Mouse (Mus musculus) myocyte (in vitro differentiated cells): ENCODE measurements around the gene Gm49322. TPM values are rescaled to one million over a fixed set of nuclear protein-coding genes. Genes with fewer than 3 reads are reported as not detected.

Experiments used
- H3K27me3 ChIP-seq: one replicate; pipeline ENCODE4 v1.6.1; 2011; ENCODE audit not compliant: control insufficient read depth, insufficient read depth, insufficient read length
- H3K36me3 ChIP-seq: one replicate; pipeline ENCODE4 v1.6.1; 2011; ENCODE audit not compliant: control insufficient read depth, insufficient read depth
- H3K4me2 ChIP-seq: one replicate; pipeline ENCODE4 v1.6.1; 2011; ENCODE audit warnings: low read depth, control low read depth
- H3K4me3 ChIP-seq: one replicate; pipeline ENCODE4 v1.5.1; 2011; ENCODE audit warnings: mild to moderate bottlenecking, control low read depth, moderate library complexity
- H3K79me2 ChIP-seq: one replicate; pipeline ENCODE4 v1.6.1; 2011; ENCODE audit not compliant: control insufficient read depth, insufficient read depth
- H3ac ChIP-seq: one replicate; pipeline ENCODE4 v1.6.1; 2011; ENCODE audit not compliant: control insufficient read depth, insufficient read length
- CEBPB ChIP-seq: IDR thresholded peaks from 2 replicates; pipeline ENCODE4 v1.6.1; 2011; ENCODE audit warnings: mild to moderate bottlenecking, moderate library complexity; ENCODE audit not compliant: poor library complexity, insufficient read depth, severe bottlenecking
- E2F4 ChIP-seq: IDR thresholded peaks from one replicate; pipeline ENCODE4 v1.6.1; 2011; ENCODE audit warnings: mild to moderate bottlenecking, control low read depth, moderate library complexity; ENCODE audit not compliant: insufficient read depth
- MAX ChIP-seq: IDR thresholded peaks from one replicate; pipeline ENCODE4 v1.6.1; 2011; ENCODE audit warnings: low read depth, mild to moderate bottlenecking, control low read depth
- MYOD1 ChIP-seq, 3 experiments: IDR thresholded peaks; one replicate each; pipeline ENCODE4 v1.6.1; 2011; ENCODE audit warnings: control low read depth in 2 of 3, low read depth in 2 of 3, mild to moderate bottlenecking in 2 of 3, moderate library complexity in 1 of 3; ENCODE audit not compliant: insufficient read length in 2 of 3, control insufficient read depth in 1 of 3
- MYOG ChIP-seq, 3 experiments: IDR thresholded peaks; one replicate each; pipeline ENCODE4 v1.6.1; 2011; ENCODE audit warnings: control low read depth in 2 of 3, low read depth in 2 of 3, mild to moderate bottlenecking in 2 of 3; ENCODE audit not compliant: insufficient read length in 2 of 3, control insufficient read depth in 1 of 3, insufficient read depth in 1 of 3
- POLR2A ChIP-seq: IDR thresholded peaks from one replicate; pipeline ENCODE4 v1.6.1; 2011; ENCODE audit warnings: low read depth, mild to moderate bottlenecking, control low read depth, moderate library complexity; ENCODE audit not compliant: insufficient read length
- POLR2AphosphoS2 ChIP-seq: IDR thresholded peaks from one replicate; pipeline ENCODE4 v1.6.1; 2011; ENCODE audit warnings: low read depth, control low read depth; ENCODE audit not compliant: insufficient read length
- REST ChIP-seq: IDR thresholded peaks from one replicate; pipeline ENCODE4 v1.6.1; 2011; ENCODE audit warnings: mild to moderate bottlenecking, control low read depth, moderate library complexity; ENCODE audit not compliant: insufficient read depth, insufficient read length
- SRF ChIP-seq: IDR thresholded peaks from one replicate; pipeline ENCODE4 v1.6.1; 2011; ENCODE audit warnings: low read depth; ENCODE audit not compliant: control insufficient read depth, insufficient read length
- TCF12 ChIP-seq: IDR thresholded peaks from one replicate; pipeline ENCODE4 v1.6.1; 2011; ENCODE audit warnings: mild to moderate bottlenecking, control low read depth; ENCODE audit not compliant: poor library complexity, insufficient read depth, severe bottlenecking
- TCF3 ChIP-seq: IDR thresholded peaks from one replicate; pipeline ENCODE4 v1.6.1; 2011; ENCODE audit warnings: low read depth, control low read depth; ENCODE audit not compliant: insufficient read length
- USF1 ChIP-seq: IDR thresholded peaks from one replicate; pipeline ENCODE4 v1.6.1; 2011; ENCODE audit warnings: low read depth, mild to moderate bottlenecking, control low read depth, moderate library complexity
- polyA plus RNA-seq: library from polyadenylated mRNA; unstranded; fragments of >200 nt; fragmentation: generic; extraction: Trizol; gene quantifications from one replicate; pipeline ENCODE4 v1.2.1, GENCODE M21; 2012; ENCODE audit warnings: missing spikeins

The Gm49322 gene
- polyA plus RNA-seq, 1 experiment: 1.0 TPM

- H3K79me2 ChIP-seq: peaks cover 18% of the 10 kb centered on the region
- peak overlapping the region; percentile 31 for H3K4me2 ChIP-seq
- H3ac ChIP-seq: no peak overlapping the region
- no peaks in the 10 kb centered on the region for H3K36me3 ChIP-seq
- H3K4me3 ChIP-seq: no peak overlapping the region
- TF ChIP-seq REST (no peak), SRF (no peak), TCF12 (no peak), MYOG (IDR thresholded peaks at IDR 0.05; ENCODE audit: control insufficient read depth in 1 of 3, insufficient read depth in 1 of 3, insufficient read length in 2 of 3, low read depth in 2 of 3) (no peak), TCF3 (no peak), POLR2AphosphoS2 (no peak), MAX (no peak), MYOD1 (IDR thresholded peaks at IDR 0.05; ENCODE audit: control insufficient read depth in 1 of 3, insufficient read length in 2 of 3, low read depth in 2 of 3) (no peak), USF1 (no peak), POLR2A (no peak), E2F4 (no peak), CEBPB (no peak)
- no peaks in the 10 kb centered on the region for H3K27me3 ChIP-seq
These were observed 47.4 kb downstream of the Gm49322 start for GRCm38 (mm10) chr10:80653156-80653720.

GRCm38 (mm10) chr10:80654866-80655265 is 49.0 kb downstream of the Gm49322 start:
- H3K4me2 ChIP-seq: peak overlapping the region; percentile 84

GRCm38 (mm10) chr10:80655406-80656129 is 49.7 kb downstream of the Gm49322 start:
- H3K27me3 ChIP-seq: no peaks in the 10 kb centered on the region
- H3K36me3 ChIP-seq: no peaks in the 10 kb centered on the region
- TF ChIP-seq POLR2AphosphoS2: no peak
- TF ChIP-seq MAX: no peak
- no peak for TF ChIP-seq REST
- no peak for TF ChIP-seq POLR2A
- no peak for TF ChIP-seq USF1
- TF ChIP-seq TCF3: no peak
- TF ChIP-seq E2F4: no peak
- TF ChIP-seq MYOG (IDR thresholded peaks at IDR 0.05; ENCODE audit: control insufficient read depth in 1 of 3, insufficient read depth in 1 of 3, insufficient read length in 2 of 3, low read depth in 2 of 3): no peak
- TF ChIP-seq TCF12: no peak
- TF ChIP-seq SRF: no peak
- H3K79me2 ChIP-seq: peaks cover 18% of the 10 kb centered on the region
- H3K4me2 ChIP-seq: peak overlapping the region; percentile 84
- H3K4me3 ChIP-seq: peak overlapping the region; percentile 35
- H3ac ChIP-seq: peak overlapping the region; percentile 97

More at GRCm38 (mm10) chr10:80654866-80655265, 49.0 kb downstream of the Gm49322 start:
- no peaks in the 10 kb centered on the region for H3K36me3 ChIP-seq
- no peak for TF ChIP-seq MYOD1 (IDR thresholded peaks at IDR 0.05; ENCODE audit: control insufficient read depth in 1 of 3, insufficient read length in 2 of 3, low read depth in 2 of 3)
- H3ac ChIP-seq: no peak overlapping the region
- peak overlapping the region; percentile 35 for H3K4me3 ChIP-seq
- no peaks in the 10 kb centered on the region for H3K27me3 ChIP-seq
- peaks cover 18% of the 10 kb centered on the region for H3K79me2 ChIP-seq

DNA sequence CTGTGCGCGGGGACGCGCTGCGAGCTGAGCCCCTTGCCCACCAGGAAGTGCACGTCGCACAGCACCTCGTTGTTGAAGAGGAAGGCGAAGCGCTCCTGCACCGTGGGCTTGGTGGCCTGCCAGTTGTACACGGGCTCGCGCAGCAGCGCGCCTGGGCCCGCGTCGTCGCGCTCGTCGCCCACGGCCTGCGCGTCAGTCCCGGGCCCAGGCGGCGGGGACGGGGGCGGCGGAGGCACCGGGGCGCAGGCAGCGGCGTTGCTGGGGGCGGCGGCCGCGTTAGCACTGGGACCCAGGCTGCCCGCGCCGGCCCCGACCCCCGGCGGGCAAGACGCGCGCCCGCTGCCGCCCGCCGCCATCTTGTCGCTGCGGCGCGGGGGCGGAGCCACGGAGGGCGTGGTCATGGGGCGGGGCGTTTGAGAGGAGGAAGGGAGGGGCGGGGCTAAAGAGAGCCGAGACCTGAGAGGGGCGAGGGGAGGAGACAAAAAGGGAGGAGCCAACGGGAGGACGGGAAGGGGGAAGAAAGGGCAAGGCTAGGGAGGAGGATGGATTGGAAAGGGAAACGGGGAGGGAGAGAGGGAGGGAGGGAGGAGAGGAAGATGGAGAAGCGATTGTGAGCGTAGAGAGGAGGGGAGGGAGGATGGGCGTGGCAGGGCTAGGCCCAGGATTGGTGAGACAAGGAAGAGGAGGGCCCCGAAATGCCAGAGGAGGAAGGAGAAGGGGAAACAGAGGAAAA is 50.5 kb downstream of the Gm49322 start:
- peak overlapping the region; percentile 94 for H3K4me2 ChIP-seq
- TF ChIP-seq POLR2AphosphoS2 (peak; percentile 73), SRF (no peak), REST (no peak), MAX (no peak), TCF3 (no peak), CEBPB (no peak), POLR2A (peak; percentile 70), MYOD1 (IDR thresholded peaks at IDR 0.05; ENCODE audit: control insufficient read depth in 1 of 3, insufficient read length in 2 of 3, low read depth in 2 of 3) (peak in 1 of 3 experiments; percentile 1), MYOG (IDR thresholded peaks at IDR 0.05; ENCODE audit: control insufficient read depth in 1 of 3, insufficient read depth in 1 of 3, insufficient read length in 2 of 3, low read depth in 2 of 3) (no peak)
- peaks cover 18% of the 10 kb centered on the region for H3K79me2 ChIP-seq
- H3K36me3 ChIP-seq: no peaks in the 10 kb centered on the region
- no peaks in the 10 kb centered on the region for H3K27me3 ChIP-seq
- H3K4me3 ChIP-seq: peak overlapping the region; percentile 35
- peak overlapping the region; percentile 97 for H3ac ChIP-seq

GRCm38 (mm10) chr10:80656863-80657623 is 51.2 kb downstream of the Gm49322 start, which contains the start of gene Btbd2:
TSS of gene Btbd2 (minus strand) at chr10:80657071.
- no peaks in the 10 kb centered on the region for H3K36me3 ChIP-seq
- H3K4me2 ChIP-seq: peak within 1 kb of the TSS; percentile 94
- H3K4me3 ChIP-seq: peak within 1 kb of the TSS; percentile 35
- TF ChIP-seq E2F4: no peak
- no peak for TF ChIP-seq USF1
- TF ChIP-seq SRF: no peak
- TF ChIP-seq TCF3: no peak
- TF ChIP-seq POLR2AphosphoS2: no peak
- TF ChIP-seq TCF12: no peak
- no peak for TF ChIP-seq MYOD1 (IDR thresholded peaks at IDR 0.05; ENCODE audit: control insufficient read depth in 1 of 3, insufficient read length in 2 of 3, low read depth in 2 of 3)
- TF ChIP-seq CEBPB: no peak
- TF ChIP-seq POLR2A: no peak
- TF ChIP-seq MYOG (IDR thresholded peaks at IDR 0.05; ENCODE audit: control insufficient read depth in 1 of 3, insufficient read depth in 1 of 3, insufficient read length in 2 of 3, low read depth in 2 of 3): no peak
- TF ChIP-seq MAX: no peak
- TF ChIP-seq REST: no peak
- peaks cover 13% of the 10 kb centered on the region for H3K79me2 ChIP-seq
- H3ac ChIP-seq: peak within 1 kb of the TSS; percentile 97
- H3K27me3 ChIP-seq: no peaks in the 10 kb centered on the region
